Mouse (Mus musculus) embryonic facial prominence, embryonic 14.5 days (tissue): ENCODE data around the gene Rasal1. TPM values are rescaled to one million over a fixed set of nuclear protein-coding genes. Genes with fewer than 3 reads are reported as not detected.

Experiments
- ATAC-seq: fragments of 200-750 bp; cut with Nextera tagmentation; 2 replicates; pipeline ENCODE4 v1.8.0; 2017; ENCODE audit warnings: low read depth, moderate number of reproducible peaks, moderate TSS enrichment
- DNase-seq: peaks from one replicate; pipeline ENCODE4 v3.0.0-alpha.2; 2015; ENCODE audit warnings: low spot score
- H3K27ac ChIP-seq: fragments of 300-500 bp; sonication (generic); replicated peaks from 2 replicates; pipeline ENCODE4 v1.5.1; 2014; ENCODE audit warnings: low read depth, mild to moderate bottlenecking, low read length, moderate library complexity
- H3K27me3 ChIP-seq: fragments of 300-500 bp; sonication (generic); replicated peaks from 2 replicates; pipeline ENCODE4 v1.6.1; 2014; ENCODE audit warnings: low read length; ENCODE audit not compliant: control insufficient read depth, insufficient read depth
- H3K36me3 ChIP-seq: fragments of 300-500 bp; sonication (generic); 2 replicates; pipeline ENCODE4 v1.6.1; 2014; ENCODE audit warnings: low read length, mixed read lengths; ENCODE audit not compliant: control insufficient read depth, insufficient read depth
- H3K4me1 ChIP-seq: fragments of 300-500 bp; sonication (generic); 2 replicates; pipeline ENCODE4 v1.6.1; 2014; ENCODE audit warnings: antibody characterized with exemption, low read length; ENCODE audit not compliant: control insufficient read depth, insufficient read depth
- H3K4me2 ChIP-seq: fragments of 300-500 bp; sonication (generic); 2 replicates; pipeline ENCODE4 v1.6.1; 2014; ENCODE audit warnings: low read depth, mild to moderate bottlenecking, low read length, moderate library complexity, mixed read lengths
- H3K4me3 ChIP-seq: fragments of 300-500 bp; sonication (generic); 2 replicates; pipeline ENCODE4 v1.5.1; 2014; ENCODE audit warnings: low read depth, mild to moderate bottlenecking, low read length
- H3K9ac ChIP-seq: fragments of 300-500 bp; sonication (generic); 2 replicates; pipeline ENCODE4 v1.6.1; 2014; ENCODE audit warnings: low read depth, mild to moderate bottlenecking, low read length, moderate library complexity, mixed read lengths
- H3K9me3 ChIP-seq: fragments of 300-500 bp; sonication (generic); 2 replicates; pipeline ENCODE4 v1.6.1; 2016; ENCODE audit warnings: low read length; ENCODE audit not compliant: control insufficient read depth
- WGBS: fragments of 180-500 bp; shearing (Covaris S2); extraction: QIAGEN DNeasy Blood & Tissue Kit; methylation state at CpG from one replicate; pipeline ENCODE4 v1.1.7; 2014; 5-methylcytosine and 5-hydroxymethylcytosine counted together
- polyA plus RNA-seq: library from polyadenylated mRNA; unstranded; fragments of >200 nt; fragmentation: Nextera tagmentation; extraction: Ambion mirVana; gene quantifications from 2 replicates; pipeline ENCODE4 v1.2.1, GENCODE M21; 2014

Rasal1 gene
- polyA plus RNA-seq, 1 experiment from 2014 or later: 1.4 TPM

GRCm38 (mm10) chr5:120674229-120675145 lies 25.9 kb downstream of the Rasal1 start:
- WGBS: 28% methylated on average over 18 of the region's 21 CpGs
- ATAC-seq (peak; percentile 62), DNase-seq (peak; percentile 86)
- Histone ChIP-seq H3K27ac (no peak overlapping the region), H3K27me3 (no peaks in the 10 kb centered on the region), H3K9me3 (no peaks in the 10 kb centered on the region), H3K4me1 (no peaks in the 10 kb centered on the region), H3K36me3 (no peaks in the 10 kb centered on the region), H3K4me3 (no peak overlapping the region), H3K9ac (no peak overlapping the region), H3K4me2 (no peak overlapping the region)

GRCm38 (mm10) chr5:120677516-120677915 lies 28.9 kb downstream of the Rasal1 start:
- H3K27ac ChIP-seq: no peak overlapping the region
- H3K4me1 ChIP-seq: peaks cover 7% of the 10 kb centered on the region
- H3K9me3 ChIP-seq: no peaks in the 10 kb centered on the region
- no peak overlapping the region for H3K4me3 ChIP-seq
- DNase-seq: no peak
- ATAC-seq: no peak
- no peak overlapping the region for H3K9ac ChIP-seq
- H3K27me3 ChIP-seq: peaks cover 8% of the 10 kb centered on the region
- WGBS: 29% methylated on average over 2 of the region's 2 CpGs
- H3K36me3 ChIP-seq: no peaks in the 10 kb centered on the region
- H3K4me2 ChIP-seq: no peak overlapping the region

- Histone ChIP-seq H3K27ac (peak overlapping the region; percentile 65), H3K4me3 (peak overlapping the region; percentile 34), H3K4me2 (peak overlapping the region; percentile 66), H3K9ac (peak overlapping the region; percentile 48; the same call in 1 of the 2 replicates), H3K9me3 (no peaks in the 10 kb centered on the region), H3K36me3 (no peaks in the 10 kb centered on the region), H3K4me1 (peaks cover 7% of the 10 kb centered on the region), H3K27me3 (peaks cover 25% of the 10 kb centered on the region)
- DNase-seq (peak; percentile 99), ATAC-seq (peak; percentile 91)
- WGBS: 1% methylated on average over 23 of the region's 24 CpGs
Observed at GRCm38 (mm10) chr5:120679676-120680555, 31.3 kb downstream of the Rasal1 start.

- H3K9ac ChIP-seq: 0 out of 2 replicates have a peak overlapping the region, but pooled peaks have one; percentile 41
- WGBS: 91% methylated on average over 13 of the region's 18 CpGs
- H3K4me2 ChIP-seq: peak overlapping the region; percentile 66
Observed at GRCm38 (mm10) chr5:120680918-120681317, 32.3 kb downstream of the Rasal1 start.

GRCm38 (mm10) chr5:120682982-120683771 lies 34.6 kb downstream of the Rasal1 start:
- ATAC-seq (no peak), DNase-seq (no peak)
- no peaks in the 10 kb centered on the region for H3K9me3 ChIP-seq
- 11% methylated on average over 20 of the region's 24 CpGs for WGBS
- no peak overlapping the region for H3K4me2 ChIP-seq
- peaks cover 25% of the 10 kb centered on the region for H3K27me3 ChIP-seq
- no peak overlapping the region for H3K27ac ChIP-seq
- no peaks in the 10 kb centered on the region for H3K36me3 ChIP-seq
- no peak overlapping the region for H3K4me3 ChIP-seq
- no peak overlapping the region for H3K9ac ChIP-seq
- H3K4me1 ChIP-seq: peaks cover 7% of the 10 kb centered on the region

More at GRCm38 (mm10) chr5:120680918-120681317, 32.3 kb downstream of the Rasal1 start:
- Histone ChIP-seq H3K9me3 (no peaks in the 10 kb centered on the region), H3K27ac (0 out of 2 replicates have a peak overlapping the region, but pooled peaks have one; percentile 48), H3K27me3 (peaks cover 25% of the 10 kb centered on the region), H3K4me3 (no peak overlapping the region), H3K4me1 (peaks cover 7% of the 10 kb centered on the region), H3K36me3 (no peaks in the 10 kb centered on the region)
- no peak for ATAC-seq
- DNase-seq: no peak

- 75% methylated on average over 7 of the region's 8 CpGs for WGBS
- no peak for DNase-seq
- H3K27me3 ChIP-seq: peaks cover 25% of the 10 kb centered on the region
Observed at GRCm38 (mm10) chr5:120685678-120686077, 37.1 kb downstream of the Rasal1 start.

GRCm38 (mm10) chr5:120686749-120687483 lies 38.3 kb downstream of the Rasal1 start:
- Histone ChIP-seq H3K4me2 (no peak overlapping the region), H3K9ac (no peak overlapping the region), H3K27me3 (peaks cover 29% of the 10 kb centered on the region), H3K4me1 (no peaks in the 10 kb centered on the region), H3K4me3 (no peak overlapping the region), H3K27ac (no peak overlapping the region), H3K9me3 (no peaks in the 10 kb centered on the region), H3K36me3 (no peaks in the 10 kb centered on the region)
- 83% methylated on average over 6 of the region's 6 CpGs for WGBS
- ATAC-seq (no peak), DNase-seq (no peak)

More at GRCm38 (mm10) chr5:120685678-120686077, 37.1 kb downstream of the Rasal1 start:
- Histone ChIP-seq H3K4me1 (peaks cover 3% of the 10 kb centered on the region), H3K36me3 (no peaks in the 10 kb centered on the region), H3K27ac (no peak overlapping the region), H3K4me2 (no peak overlapping the region), H3K9ac (no peak overlapping the region), H3K4me3 (no peak overlapping the region), H3K9me3 (no peaks in the 10 kb centered on the region)
- no peak for ATAC-seq
